Mouse (Mus musculus): Measurements from ENCODE around the gene Relb. TPM values are rescaled to one million over a fixed set of nuclear protein-coding genes. Genes with fewer than 3 reads are reported as not detected.
"Not testable (repeated sequence)": the region's sequence is repeated elsewhere in the genome, so short reads cannot be mapped to it uniquely, and the experiment has no call there.

The Relb gene
- total and polyA plus RNA-seq, 2 experiments from 2014 or later: 5.4 to 6.5 TPM

- not testable (repeated sequence) for DNase-seq; H3K36me3 ChIP-seq (ENCODE audit: insufficient read depth); H3K9me3 ChIP-seq (ENCODE audit: low read length); H3K27me3 ChIP-seq (ENCODE audit: insufficient read depth, low read length)
- H3K9ac ChIP-seq: peak overlapping the region; percentile 90
- TF ChIP-seq CTCF (IDR thresholded peaks at IDR 0.05; ENCODE audit: low read depth): 0 out of 2 replicates have a peak, but pooled peaks have one; percentile 0
- H3K4me2 ChIP-seq (ENCODE audit: low read depth): peak overlapping the region; percentile 93
- H3K4me3 ChIP-seq (ENCODE audit: low read depth, low read length): peak overlapping the region; percentile 73
- H3K27ac ChIP-seq (ENCODE audit: low read depth, low read length): peak overlapping the region; percentile 66
- 58% methylated on average over 10 of the region's 10 CpGs for WGBS
- peak; percentile 23; the same call in 1 of the 2 replicates for ATAC-seq
- peaks cover 15% of the 10 kb centered on the region for H3K4me1 ChIP-seq (ENCODE audit: insufficient read depth)
These were observed 24.5 kb downstream of the Relb start for GRCm38 (mm10) chr7:19604606-19605214.

DNA sequence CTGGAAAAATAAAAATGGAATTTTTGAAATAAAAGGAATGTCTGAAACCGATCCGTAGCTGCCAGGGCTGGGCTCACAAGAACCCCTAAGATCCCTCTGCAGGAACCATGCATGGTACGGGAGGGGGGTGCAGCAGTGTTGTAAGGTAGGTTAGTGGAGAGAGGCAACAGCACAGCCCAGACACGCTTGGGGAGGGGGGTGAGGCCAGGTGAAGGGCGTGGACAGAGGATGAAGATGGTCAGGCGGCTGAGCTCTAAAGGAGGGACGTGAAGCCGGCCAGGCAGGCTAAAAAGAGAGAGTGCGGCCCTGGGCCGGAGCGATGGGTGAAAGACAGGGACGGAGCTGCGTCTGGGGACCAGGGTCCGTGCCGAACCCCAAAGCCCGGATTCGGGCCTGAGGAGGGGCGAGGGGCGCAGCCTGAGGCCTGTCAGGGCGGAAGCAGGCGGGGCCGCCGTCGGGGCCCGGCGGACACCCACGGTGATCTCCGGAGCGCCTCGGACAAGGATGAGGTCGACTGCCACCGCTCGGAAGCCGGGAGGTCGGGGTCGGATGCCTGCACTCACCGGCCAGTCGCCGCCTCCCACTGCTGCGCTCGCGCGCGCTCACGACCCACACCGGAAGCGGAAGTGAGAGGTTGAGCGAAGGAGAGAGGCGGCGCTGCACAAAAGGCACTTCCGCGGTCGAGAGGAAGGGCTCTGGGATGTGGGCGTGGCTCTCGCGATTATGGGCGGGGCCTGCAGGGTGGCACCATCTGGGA, 25.2 kb downstream of the Relb start, which contains the start of gene Clasrp:
Clasrp (minus strand) TSS at position 638 of the 757 bp plus-strand sequence.
- peak within 1 kb of the TSS; percentile 93 for H3K4me2 ChIP-seq (ENCODE audit: low read depth)
- peaks cover 15% of the 10 kb centered on the region for H3K4me1 ChIP-seq (ENCODE audit: insufficient read depth)
- 1% methylated on average over 57 of the region's 57 CpGs for WGBS

GRCm38 (mm10) chr7:19603055-19603454, 26.2 kb downstream of the Relb start:
- no peak for ATAC-seq
- H3K27ac ChIP-seq (ENCODE audit: low read depth, low read length): no peak overlapping the region
- TF ChIP-seq CTCF (IDR thresholded peaks at IDR 0.05; ENCODE audit: low read depth): no peak

More for the DNA sequence above, 25.2 kb downstream of the Relb start, which contains the start of gene Clasrp:
- Histone ChIP-seq H3K27me3 (ENCODE audit: insufficient read depth, low read length) (no peaks in the 10 kb centered on the region), H3K9ac (peak within 1 kb of the TSS; percentile 90), H3K9me3 (ENCODE audit: low read length) (no peaks in the 10 kb centered on the region), H3K27ac (ENCODE audit: low read depth, low read length) (peak within 1 kb of the TSS; percentile 66), H3K4me3 (ENCODE audit: low read depth, low read length) (peak within 1 kb of the TSS; percentile 73), H3K36me3 (ENCODE audit: insufficient read depth) (0 out of 2 replicates have a peak, but pooled peaks cover 11% of the 10 kb centered on the region)
- ATAC-seq: peak; percentile 96
- peak; percentile 93 for DNase-seq
- TF ChIP-seq CTCF (IDR thresholded peaks at IDR 0.05; ENCODE audit: low read depth): 0 out of 2 replicates have a peak, but pooled peaks have one; percentile 21

DNA sequence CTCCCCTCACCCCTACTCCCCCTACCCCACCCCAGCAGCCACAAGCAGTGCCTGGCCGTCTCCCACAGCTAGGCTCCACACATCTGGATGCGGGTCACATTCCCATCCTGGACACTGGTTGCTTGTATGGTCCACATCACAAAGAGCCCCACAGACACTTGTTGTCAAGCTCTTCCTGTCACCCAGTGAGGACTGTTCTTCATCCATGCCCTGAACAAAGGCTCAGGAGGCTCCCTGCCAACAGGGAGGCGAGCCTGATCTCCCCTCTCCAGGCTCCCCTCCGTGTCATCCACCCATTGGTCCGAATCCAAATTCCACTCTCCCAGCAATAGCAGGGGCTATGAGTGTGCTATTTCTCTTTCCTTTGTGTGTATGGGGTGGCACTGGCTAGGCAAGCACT, 28.7 kb downstream of the Relb start:
- no peak for TF ChIP-seq CTCF (IDR thresholded peaks at IDR 0.05; ENCODE audit: low read depth)
- Histone ChIP-seq H3K27me3 (ENCODE audit: insufficient read depth, low read length) (no peaks in the 10 kb centered on the region), H3K4me1 (ENCODE audit: insufficient read depth) (peaks cover 15% of the 10 kb centered on the region), H3K9ac (no peak overlapping the region), H3K36me3 (ENCODE audit: insufficient read depth) (peaks cover 27% of the 10 kb centered on the region), H3K27ac (ENCODE audit: low read depth, low read length) (no peak overlapping the region), H3K4me2 (ENCODE audit: low read depth) (no peak overlapping the region), H3K9me3 (ENCODE audit: low read length) (no peaks in the 10 kb centered on the region), H3K4me3 (ENCODE audit: low read depth, low read length) (no peak overlapping the region)
- ATAC-seq (peak; percentile 52), DNase-seq (peak; percentile 52)
- WGBS: 48% methylated on average over 5 of the region's 5 CpGs

More at GRCm38 (mm10) chr7:19603055-19603454, 26.2 kb downstream of the Relb start:
- Histone ChIP-seq H3K4me1 (ENCODE audit: insufficient read depth) (peaks cover 15% of the 10 kb centered on the region), H3K9me3 (ENCODE audit: low read length) (no peaks in the 10 kb centered on the region), H3K4me2 (ENCODE audit: low read depth) (peak overlapping the region; percentile 93), H3K27me3 (ENCODE audit: insufficient read depth, low read length) (no peaks in the 10 kb centered on the region), H3K9ac (peak overlapping the region; percentile 90), H3K36me3 (ENCODE audit: insufficient read depth) (peaks cover 20% of the 10 kb centered on the region), H3K4me3 (ENCODE audit: low read depth, low read length) (peak overlapping the region; percentile 73)
- no peak for DNase-seq
- 84% methylated on average over 12 of the region's 12 CpGs for WGBS

DNA sequence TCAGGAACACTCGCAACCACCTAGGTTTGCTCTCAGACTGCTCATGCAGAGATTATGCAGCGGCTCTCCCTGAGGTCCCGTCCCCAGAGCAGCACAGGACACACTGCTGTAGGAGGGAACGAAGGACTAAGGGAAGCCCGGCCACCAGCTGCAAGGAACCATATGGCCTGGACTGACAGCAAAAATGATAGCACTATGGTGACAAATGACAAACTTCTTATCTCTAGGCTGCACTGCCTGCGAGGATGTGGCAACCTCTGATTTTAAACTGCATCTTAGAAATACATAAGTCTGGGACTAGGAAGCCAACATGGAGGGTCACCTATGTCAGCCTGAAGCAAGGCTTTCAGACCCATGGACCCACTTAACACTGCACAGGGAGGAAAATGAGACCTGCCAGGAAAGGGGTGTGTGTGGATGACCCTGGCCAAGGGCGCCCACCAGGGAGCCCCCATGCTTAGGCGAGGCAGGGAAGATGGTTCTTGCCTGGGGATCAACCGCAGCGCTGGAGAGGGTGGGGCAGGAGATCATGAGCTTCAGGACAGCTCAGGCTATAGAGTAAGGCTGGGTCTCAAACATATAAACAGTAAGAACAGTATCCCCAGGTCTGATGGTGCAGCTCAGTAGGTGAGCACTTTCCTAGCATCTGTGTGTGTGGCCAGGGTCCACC, 36.0 kb downstream of the Relb start:
- Histone ChIP-seq H3K36me3 (ENCODE audit: insufficient read depth) (peaks cover 65% of the 10 kb centered on the region), H3K4me3 (ENCODE audit: low read depth, low read length) (no peak overlapping the region), H3K9me3 (ENCODE audit: low read length) (no peaks in the 10 kb centered on the region), H3K9ac (no peak overlapping the region), H3K27me3 (ENCODE audit: insufficient read depth, low read length) (no peaks in the 10 kb centered on the region), H3K4me1 (ENCODE audit: insufficient read depth) (no peaks in the 10 kb centered on the region), H3K4me2 (ENCODE audit: low read depth) (no peak overlapping the region), H3K27ac (ENCODE audit: low read depth, low read length) (no peak overlapping the region)
- ATAC-seq (no peak), DNase-seq (no peak)
- WGBS: 93% methylated on average over 10 of the region's 10 CpGs
- TF ChIP-seq CTCF (IDR thresholded peaks at IDR 0.05; ENCODE audit: low read depth): no peak

DNA sequence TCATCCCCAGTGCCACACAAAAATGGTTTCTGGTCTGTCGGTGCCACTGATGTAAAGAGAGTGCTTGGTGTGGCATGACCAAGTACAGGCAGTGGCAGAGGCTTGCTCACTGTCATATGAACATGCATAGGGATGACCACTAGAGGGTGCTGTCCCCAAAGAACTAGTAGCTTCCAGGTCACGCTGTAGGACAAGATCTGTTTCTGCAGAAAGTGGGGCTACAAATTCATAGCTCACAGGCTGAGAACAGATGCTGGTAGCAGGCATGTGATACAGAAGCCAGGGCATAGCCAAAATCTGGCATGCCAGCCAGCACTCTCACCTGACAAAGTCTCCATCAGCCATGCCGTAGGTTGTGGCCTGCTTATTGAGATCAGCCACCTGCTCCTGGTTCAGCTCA, 39.3 kb downstream of the Relb start:
- DNase-seq (peak; percentile 81), ATAC-seq (peak; percentile 85)
- H3K36me3 ChIP-seq (ENCODE audit: insufficient read depth): peaks cover 83% of the 10 kb centered on the region
- no peaks in the 10 kb centered on the region for H3K4me1 ChIP-seq (ENCODE audit: insufficient read depth)
- TF ChIP-seq CTCF (IDR thresholded peaks at IDR 0.05; ENCODE audit: low read depth): peak; percentile 91
- H3K9me3 ChIP-seq (ENCODE audit: low read length): no peaks in the 10 kb centered on the region
- no peaks in the 10 kb centered on the region for H3K27me3 ChIP-seq (ENCODE audit: insufficient read depth, low read length)
- H3K4me3 ChIP-seq (ENCODE audit: low read depth, low read length): no peak overlapping the region
- H3K4me2 ChIP-seq (ENCODE audit: low read depth): no peak overlapping the region
- H3K9ac ChIP-seq: no peak overlapping the region
- no peak overlapping the region for H3K27ac ChIP-seq (ENCODE audit: low read depth, low read length)
- WGBS: 47% methylated on average over 3 of the region's 3 CpGs

Measured in forebrain, postnatal 0 days (tissue).